Mouse (Mus musculus) lung, adult 2 months (tissue): ENCODE measurements around the gene Colgalt2. TPM values are rescaled to one million over a fixed set of nuclear protein-coding genes. Genes with fewer than 3 reads are reported as not detected.

Source experiments
- DNase-seq: peaks from one replicate; pipeline ENCODE4 v3.0.0; 2022
- H3K4me1 ChIP-seq: fragments of 200-500 bp; 2 replicates; pipeline ENCODE4 v1.6.1; 2011; ENCODE audit warnings: low read length; ENCODE audit not compliant: control insufficient read depth, insufficient read depth
- H3K4me3 ChIP-seq: fragments of 200-500 bp; replicated peaks from 2 replicates; pipeline ENCODE3; 2011; ENCODE audit warnings: low read depth, mild to moderate bottlenecking, control low read depth, low read length; ENCODE audit errors: extremely low read depth
- CTCF ChIP-seq: fragments of 200-500 bp; IDR thresholded peaks from 2 replicates; pipeline ENCODE4 v1.5.1; 2011; ENCODE audit warnings: mild to moderate bottlenecking, low read length, control low read depth; ENCODE audit not compliant: insufficient read depth
- POLR2A ChIP-seq: fragments of 200-500 bp; IDR thresholded peaks from 2 replicates; pipeline ENCODE4 v1.6.1; 2011; ENCODE audit warnings: low read depth, mild to moderate bottlenecking, control low read depth, low read length, borderline replicate concordance; ENCODE audit errors: extremely low read depth
- WGBS: fragments of 180-500 bp; shearing (Covaris S2); methylation state at CpG from one replicate; pipeline ENCODE4 v1.1.7; 2018; 5-methylcytosine and 5-hydroxymethylcytosine counted together
- polyA plus RNA-seq: library from polyadenylated mRNA; depleted of rRNA; stranded (reverse); fragments of >200 nt; gene quantifications from 2 replicates; pipeline ENCODE4 v1.2.3, GENCODE M21; 2012; rRNA removed

The Colgalt2 gene
- polyA plus RNA-seq, 1 experiment, result 12.8 TPM

GRCm38 (mm10) chr1:152543449-152544159, 144.0 kb downstream of the Colgalt2 start:
- no peak for TF ChIP-seq POLR2A
- no peak for TF ChIP-seq CTCF
- no peak for DNase-seq
- no peaks in the 10 kb centered on the region for H3K4me1 ChIP-seq
- WGBS, result 72% methylated on average over 2 of the region's 2 CpGs
- H3K4me3 ChIP-seq, result no peak overlapping the region

GRCm38 (mm10) chr1:152549061-152549738, 149.6 kb downstream of the Colgalt2 start:
- no peaks in the 10 kb centered on the region for H3K4me1 ChIP-seq
- WGBS, result 69% methylated on average over 13 of the region's 13 CpGs
- TF ChIP-seq POLR2A (no peak), CTCF (no peak)
- H3K4me3 ChIP-seq, result no peak overlapping the region
- DNase-seq, result no peak

GRCm38 (mm10) chr1:152550544-152550943, 150.9 kb downstream of the Colgalt2 start:
- WGBS, result 65% methylated on average over 2 of the region's 2 CpGs
- TF ChIP-seq CTCF, result no peak
- TF ChIP-seq POLR2A, result no peak
- Histone ChIP-seq H3K4me3 (no peak overlapping the region), H3K4me1 (peaks cover under 1% of the 10 kb centered on the region; the same call in 1 of the 2 replicates)
- DNase-seq, result no peak

- TF ChIP-seq CTCF (no peak), POLR2A (no peak)
- no peak overlapping the region for H3K4me3 ChIP-seq
- H3K4me1 ChIP-seq, result peaks cover 5% of the 10 kb centered on the region
- 55% methylated on average over 3 of the region's 3 CpGs for WGBS
- no peak for DNase-seq
Observed at GRCm38 (mm10) chr1:152550973-152551372, 151.3 kb downstream of the Colgalt2 start.

- no peak for DNase-seq
- H3K4me3 ChIP-seq, result no peak overlapping the region
- peaks cover 11% of the 10 kb centered on the region for H3K4me1 ChIP-seq
- 84% methylated on average over 15 of the region's 15 CpGs for WGBS
- TF ChIP-seq POLR2A (no peak), CTCF (no peak)
Observed at GRCm38 (mm10) chr1:152553912-152554547, 154.4 kb downstream of the Colgalt2 start.

- no peak for TF ChIP-seq CTCF
- no peak for TF ChIP-seq POLR2A
- DNase-seq, result peak; percentile 37
- H3K4me1 ChIP-seq, result peaks cover 16% of the 10 kb centered on the region
- no peak overlapping the region for H3K4me3 ChIP-seq
- WGBS, result 14% methylated on average over 7 of the region's 7 CpGs
Observed at GRCm38 (mm10) chr1:152555944-152556573, 156.4 kb downstream of the Colgalt2 start.

GRCm38 (mm10) chr1:152556576-152557281, 157.1 kb downstream of the Colgalt2 start:
- no peak for DNase-seq
- Histone ChIP-seq H3K4me1 (peaks cover 16% of the 10 kb centered on the region), H3K4me3 (no peak overlapping the region)
- no peak for TF ChIP-seq POLR2A
- TF ChIP-seq CTCF, result no peak
- WGBS, result 24% methylated on average over 14 of the region's 14 CpGs

Other genes starting within 250 kb of the Colgalt2 start
- 10.6 and 12.7 TPM in 2 replicates for gene Tsen15, start 13.1 kb upstream of the Colgalt2 start, polyA plus RNA-seq